Mouse (Mus musculus) cerebellum, postnatal 36 days (tissue): ENCODE measurements around the gene Irs2.
A peak's percentile ranks its signal among the peaks of the same experiment; 100 is the strongest.

Source experiments
- DNase-seq, 2 experiments: peaks; one replicate each; pipeline ENCODE4 v3.0.0; 2021 to 2022; ENCODE audit warnings: mixed read lengths in 2 of 2

Gene Irs2

GRCm38 (mm10) chr8:11008379-11008775 lies at the start of gene Irs2:
Gene Irs2 (minus strand): TSS chr8:11008458.
- no peak for DNase-seq

GRCm38 (mm10) chr8:11056665-11057064 lies 48.4 kb upstream of the Irs2 start:
- no peak for DNase-seq

GRCm38 (mm10) chr8:11056175-11056563 lies 47.9 kb upstream of the Irs2 start:
- DNase-seq: no peak

GRCm38 (mm10) chr8:11055557-11056174 lies 47.4 kb upstream of the Irs2 start:
- no peak for DNase-seq

GRCm38 (mm10) chr8:11049835-11050234 lies 41.6 kb upstream of the Irs2 start:
- no peak for DNase-seq

GRCm38 (mm10) chr8:11047812-11048211 lies 39.6 kb upstream of the Irs2 start:
- no peak for DNase-seq

GRCm38 (mm10) chr8:11044660-11045059 lies 36.4 kb upstream of the Irs2 start:
- DNase-seq: no peak

- DNase-seq: no peak
These were observed 35.3 kb upstream of the Irs2 start for GRCm38 (mm10) chr8:11043591-11043990.

- no peak for DNase-seq
These were observed 34.8 kb upstream of the Irs2 start for GRCm38 (mm10) chr8:11042872-11043587.

- DNase-seq: no peak
These were observed 31.8 kb upstream of the Irs2 start for GRCm38 (mm10) chr8:11040088-11040487.

GRCm38 (mm10) chr8:11038788-11039187 lies 30.5 kb upstream of the Irs2 start:
- no peak for DNase-seq

- DNase-seq: no peak
These were observed 30.1 kb upstream of the Irs2 start for GRCm38 (mm10) chr8:11038367-11038766.

GRCm38 (mm10) chr8:11036790-11037189 lies 28.5 kb upstream of the Irs2 start:
- no peak for DNase-seq

GRCm38 (mm10) chr8:11035628-11036416 lies 27.6 kb upstream of the Irs2 start:
- DNase-seq: no peak

GRCm38 (mm10) chr8:11024871-11025270 lies 16.6 kb upstream of the Irs2 start:
- DNase-seq: no peak

- DNase-seq: no peak
These were observed 12.8 kb upstream of the Irs2 start for GRCm38 (mm10) chr8:11020949-11021572.

GRCm38 (mm10) chr8:11015622-11016021 lies 7.4 kb upstream of the Irs2 start:
- no peak for DNase-seq

GRCm38 (mm10) chr8:11013258-11013657 lies 5.0 kb upstream of the Irs2 start:
- DNase-seq: peak; percentile 43 to 51

- DNase-seq: no peak
These were observed 3.7 kb upstream of the Irs2 start for GRCm38 (mm10) chr8:11011787-11012485.

- DNase-seq: no peak
These were observed 2.8 kb upstream of the Irs2 start for GRCm38 (mm10) chr8:11010913-11011605.

GRCm38 (mm10) chr8:11010398-11010797 lies 2.1 kb upstream of the Irs2 start:
- DNase-seq: no peak
